Comparison of ENCODE assay signal across 13 mouse cellular contexts in genomic region chr2:164358373-164358772, GRCm38 (mm10). TPM values are rescaled to one million over a fixed set of nuclear protein-coding genes. Genes with fewer than 3 reads are reported as not detected.
DNase-seq lines count a peak whose midpoint lies in the region; ATAC-seq and TF ChIP-seq lines count a peak whose summit lies in the region.
"Had no signal": no experiment of that assay in that cellular context is flagged by ENCODE, and none has a peak within 500 bp of the region (broad histone marks: within the 10 kb centered on the region; RNA-seq: fewer than 3 reads in every experiment).

No protein-coding gene starts in this region.

- H3K27me3 ChIP-seq in kidney, embryonic 16.5 days (ENCODE audit: insufficient read depth, low read length) = peaks cover 12% of the 10 kb centered on the region
- H3K27me3 ChIP-seq in spleen, adult 2 months (ENCODE audit: control insufficient read depth, insufficient read depth, low read length) = no peaks in the 10 kb centered on the region
- no peaks in the 10 kb centered on the region for H3K27me3 ChIP-seq in splenic B cell, adult 2 months (ENCODE audit: control insufficient read depth, insufficient read depth, low read length, poor library complexity, severe bottlenecking)

- no peak overlapping the region for H3K27ac ChIP-seq in kidney, embryonic 16.5 days (ENCODE audit: low read length)
- H3K27ac ChIP-seq in spleen, adult 2 months (ENCODE audit: insufficient read depth, low read length) = no peak overlapping the region
- H3K27ac ChIP-seq: limb, embryonic 10.5 days had no signal

- peak; percentile 11 for DNase-seq in kidney, adult 9 months
- DNase-seq in spleen, adult 2 months (ENCODE audit: low read depth in 1 of 2, low spot score in 2 of 2) = peak in 1 of 2 experiments; percentile 24
- no peak for DNase-seq in spleen, postnatal 36 days (ENCODE audit: low spot score in 2 of 2)
- peak; percentile 7 for DNase-seq in MEL-GATA-1-ER (ENCODE audit: extremely low read depth, low read depth)
- DNase-seq in splenic B cell, adult 2 months (ENCODE audit: low read depth, low spot score) = peak; percentile 57
- DNase-seq in heart, postnatal 4 days = no peak
- DNase-seq: cerebellum, adult 9-10 months; thymus, postnatal 14 days had no signal

- WGBS in kidney, embryonic 16.5 days = 87% methylated on average over 3 of the region's 3 CpGs
- 83% methylated on average over 3 of the region's 3 CpGs for WGBS in spleen, adult 2 months

- no peak overlapping the region for H3K9ac ChIP-seq in kidney, embryonic 16.5 days (replicated peaks; ENCODE audit: low read length)

- H3K4me3 ChIP-seq in kidney, embryonic 16.5 days (ENCODE audit: low read length) = no peak overlapping the region
- no peak overlapping the region for H3K4me3 ChIP-seq in spleen, adult 2 months (ENCODE audit: extremely low read depth, insufficient read depth, insufficient read length)
- H3K4me3 ChIP-seq: limb, embryonic 10.5 days had no signal

- TF ChIP-seq POLR2A in spleen, adult 2 months (IDR thresholded peaks at IDR 0.05; ENCODE audit: low read depth, low read length) = no peak

- no peaks in the 10 kb centered on the region for H3K9me3 ChIP-seq in kidney, embryonic 16.5 days (ENCODE audit: low read length)
- H3K9me3 ChIP-seq: limb, embryonic 10.5 days had no signal

- H3K4me1 ChIP-seq in kidney, embryonic 16.5 days (ENCODE audit: insufficient read depth, low read length) = no peaks in the 10 kb centered on the region
- H3K4me1 ChIP-seq in spleen, adult 2 months (ENCODE audit: control insufficient read depth, insufficient read depth, insufficient read length) = peaks cover 12% of the 10 kb centered on the region; the same call in 1 of the 2 replicates
- H3K4me1 ChIP-seq: limb, embryonic 10.5 days had no signal

- no peaks in the 10 kb centered on the region for H3K36me3 ChIP-seq in kidney, embryonic 16.5 days (ENCODE audit: insufficient read depth, low read length)
- H3K36me3 ChIP-seq in spleen, adult 2 months (ENCODE audit: control insufficient read depth, insufficient read depth, low read length) = no peaks in the 10 kb centered on the region
- no peaks in the 10 kb centered on the region for H3K36me3 ChIP-seq in splenic B cell, adult 2 months (ENCODE audit: control insufficient read depth, insufficient read depth, low read length, poor library complexity, severe bottlenecking)
- H3K36me3 ChIP-seq: limb, embryonic 10.5 days had no signal

- no peak for ATAC-seq in kidney, embryonic 16.5 days (ENCODE audit: low FRiP score, low TSS enrichment)

- no peak overlapping the region for H3K4me2 ChIP-seq in kidney, embryonic 16.5 days (replicated peaks; ENCODE audit: low read depth, low read length)

- peak; percentile 2; the same call in 1 of the 2 replicates for TF ChIP-seq CTCF in spleen, adult 2 months (IDR thresholded peaks at IDR 0.05; ENCODE audit: extremely low read depth, insufficient read depth, insufficient read length, insufficient replicate concordance)

RNA-seq across cellular contexts. Expression of gene Svs5, which starts 25.8 kb away (rescaled TPM):
- polyA plus RNA-seq in kidney, embryonic 16.5 days (2015; fragmentation: Nextera tagmentation; extraction: Ambion mirVana) = not detected in 2 replicates
- polyA plus RNA-seq in spleen, adult 2 months (2012; rRNA removed) = not detected in 2 replicates
- not detected for total RNA-seq in heart, postnatal 4 days (2021)
- total RNA-seq: heart, adult 8-10 months; megakaryocyte progenitor cell, adult 5-6 weeks had no signal
- polyA plus RNA-seq: hindbrain, embryonic 11.5 days; limb, embryonic 10.5 days had no signal

RNA-seq across cellular contexts. Expression of gene Slpi, which starts 30.5 kb away (rescaled TPM):
- 0.41 and 1.00 TPM in 2 replicates for polyA plus RNA-seq in kidney, embryonic 16.5 days (2015; fragmentation: Nextera tagmentation; extraction: Ambion mirVana)
- polyA plus RNA-seq in spleen, adult 2 months (2012; rRNA removed) = 33.5 and 77.7 TPM in 2 replicates
- under 1 TPM; 0.41 to 0.83 TPM for total RNA-seq in heart, postnatal 4 days (2021)
- polyA plus RNA-seq: limb, embryonic 10.5 days had no signal

RNA-seq across cellular contexts. Expression of gene Svs6, which starts 41.8 kb away (rescaled TPM):
- polyA plus RNA-seq in kidney, embryonic 16.5 days (2015; fragmentation: Nextera tagmentation; extraction: Ambion mirVana) = not detected in 2 replicates
- not detected in 2 replicates for polyA plus RNA-seq in spleen, adult 2 months (2012; rRNA removed)
- not detected for total RNA-seq in heart, postnatal 4 days (2021)
- total RNA-seq: heart, adult 8-10 months; megakaryocyte progenitor cell, adult 5-6 weeks had no signal
- polyA plus RNA-seq: hindbrain, embryonic 11.5 days; limb, embryonic 10.5 days had no signal

RNA-seq across cellular contexts. Expression of gene Rbpjl, which starts 44.6 kb away (rescaled TPM):
- polyA plus RNA-seq in kidney, embryonic 16.5 days (2015; fragmentation: Nextera tagmentation; extraction: Ambion mirVana) = 0.06 and 0.29 TPM in 2 replicates
- 19.0 and 39.4 TPM in 2 replicates for polyA plus RNA-seq in spleen, adult 2 months (2012; rRNA removed)
- total RNA-seq in heart, postnatal 4 days (2021) = not detected
- total RNA-seq: heart, adult 8-10 months; megakaryocyte progenitor cell, adult 5-6 weeks had no signal
- polyA plus RNA-seq: hindbrain, embryonic 11.5 days; limb, embryonic 10.5 days had no signal

RNA-seq across cellular contexts. Expression of gene Matn4, which starts 46.6 kb away (rescaled TPM):
- polyA plus RNA-seq in kidney, embryonic 16.5 days (2015; fragmentation: Nextera tagmentation; extraction: Ambion mirVana) = 0.75 and 2.0 TPM in 2 replicates
- 0.82 and 1.2 TPM in 2 replicates for polyA plus RNA-seq in spleen, adult 2 months (2012; rRNA removed)
- 1 to 10 TPM; 1.8 TPM for total RNA-seq in heart, postnatal 4 days (2021)
- total RNA-seq: megakaryocyte progenitor cell, adult 5-6 weeks had no signal

Comparison
In these comparisons a context has a peak if more than half of its experiments do, and no peak if none do; other contexts are left out.
1. DNase-seq: peak in kidney, adult 9 months (single experiment), MEL-GATA-1-ER (single experiment) and splenic B cell, adult 2 months (single experiment); none in spleen, postnatal 36 days (0 of 2) and heart, postnatal 4 days (single experiment).
2. RNA of gene Slpi, which starts 30.5 kb away (polyA plus RNA-seq): 33.5 to 77.7 TPM in spleen, adult 2 months; 0.41 to 1.00 TPM in kidney, embryonic 16.5 days; every median in the first group is over 10 times any median in the second.